Mouse (Mus musculus) adrenal gland, postnatal 36 days (tissue): ENCODE results near the gene Elf1. TPM values are rescaled to one million over a fixed set of nuclear protein-coding genes. Genes with fewer than 3 reads are reported as not detected.
"Not testable (repeated sequence)": the region's sequence is repeated elsewhere in the genome, so short reads cannot be mapped to it uniquely, and the experiment has no call there.

Experiments
- DNase-seq, 2 experiments: peaks; one replicate each; pipeline ENCODE4 v3.0.0; 2021; ENCODE audit warnings: mixed read lengths in 1 of 2
- long read RNA-seq, 2 experiments: library from polyadenylated mRNA; stranded (forward); transcript quantifications; one replicate each; pipeline ENCODE4 v2.0.0; 2021; ENCODE audit warnings: borderline sequencing depth in 2 of 2
- total RNA-seq, 2 experiments: library from RNA; stranded (reverse); gene quantifications; 2 replicates each; pipeline ENCODE4 v1.2.3; 2021

Gene Elf1
- 10 to 100 TPM; 22.1 to 26.0 TPM for total RNA-seq
- long read RNA-seq, experiment 1, partial matches to known transcripts = 5 of 8 reads
- long read RNA-seq, experiment 1, other reads (novel, unspliced or antisense) = 3 of 8 reads
- long read RNA-seq, experiment 2, full-length matches to known transcripts = 1 of 2 reads
- long read RNA-seq, experiment 2, partial matches to known transcripts = 0 of 2 reads
- long read RNA-seq, experiment 2, other reads (novel, unspliced or antisense) = 1 of 2 reads

DNA sequence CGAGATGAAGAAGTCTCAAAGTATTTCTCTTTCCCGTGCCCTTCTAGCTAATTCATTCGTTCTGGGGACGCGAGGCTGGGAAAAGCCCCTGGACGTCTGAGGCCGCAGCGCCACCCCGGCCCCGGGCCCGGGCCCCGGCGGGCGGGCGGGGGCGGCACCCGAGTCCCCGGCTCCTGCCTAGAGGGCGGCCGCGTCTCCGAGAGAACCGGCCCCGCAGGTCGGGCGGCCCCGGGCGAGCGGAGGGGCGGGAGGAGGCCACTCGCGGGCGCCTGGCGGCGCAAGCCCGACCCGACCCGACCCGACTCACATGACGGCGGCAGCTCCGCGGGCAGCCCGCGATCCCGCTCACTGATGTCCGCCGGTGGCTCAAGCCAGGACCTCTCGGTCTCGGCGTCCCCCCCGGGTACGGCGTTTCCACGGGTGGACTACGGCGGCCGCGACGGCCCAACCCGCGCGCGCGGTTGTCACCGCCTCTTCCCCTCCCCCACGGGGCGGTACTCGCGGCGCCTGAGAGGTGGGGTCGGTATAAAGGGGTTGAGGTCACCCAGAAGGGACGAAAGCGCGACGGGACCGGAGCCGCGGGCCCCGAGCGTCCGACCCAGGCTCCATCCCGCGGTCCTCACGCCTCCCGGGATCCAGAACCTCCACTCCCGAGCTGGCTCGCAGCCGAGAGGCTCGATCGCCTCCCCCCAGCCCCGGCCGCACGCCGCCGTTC lies at the start of gene Elf1:
Gene Elf1 (plus strand): TSS at position 571 of the 715 bp plus-strand sequence.
- peak; percentile 97 to 99 for DNase-seq

DNA sequence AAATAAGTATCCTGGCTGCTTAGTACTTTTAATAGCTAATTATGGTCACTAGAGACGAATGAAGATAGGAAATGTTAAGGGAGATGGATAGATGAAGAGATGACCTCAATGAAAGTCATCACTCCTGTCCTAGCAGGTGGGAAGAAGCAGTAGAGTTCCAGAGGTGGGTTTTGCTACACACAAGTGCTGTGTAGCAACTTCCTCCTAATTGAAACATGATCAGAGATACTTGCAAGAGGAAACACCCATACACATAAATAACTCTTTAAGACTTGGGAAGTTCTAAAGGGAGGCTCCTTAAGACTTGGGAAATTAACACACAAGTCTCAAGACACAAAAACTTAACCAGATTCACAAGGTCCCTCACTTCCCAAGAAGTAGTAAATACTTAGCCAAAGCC lies 46.9 kb upstream of the Elf1 start:
- no peak for DNase-seq

DNA sequence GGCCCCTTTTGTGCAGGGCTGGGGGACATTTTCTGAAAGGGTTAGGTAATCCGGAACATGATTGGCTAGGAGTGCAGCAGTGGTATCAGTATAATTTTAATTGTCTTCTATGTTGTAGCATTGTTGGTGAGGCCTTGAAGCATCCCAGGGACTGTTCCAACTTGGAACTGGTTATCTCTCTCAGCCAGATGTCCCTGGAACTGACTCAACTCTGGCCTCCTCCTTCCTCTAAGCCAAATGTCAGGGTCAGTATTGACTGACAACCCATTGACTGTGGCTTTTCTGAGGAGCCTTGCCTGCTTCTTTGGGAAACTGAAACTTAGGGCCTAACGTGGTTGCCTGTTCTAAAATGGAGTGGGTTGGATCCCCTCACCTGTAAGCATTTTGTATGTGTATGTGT lies 40.3 kb upstream of the Elf1 start:
- peak; percentile 10 to 16 for DNase-seq

- no peak for DNase-seq
Observed at GRCm38 (mm10) chr14:79441441-79441840, 39.6 kb upstream of the Elf1 start.

DNA sequence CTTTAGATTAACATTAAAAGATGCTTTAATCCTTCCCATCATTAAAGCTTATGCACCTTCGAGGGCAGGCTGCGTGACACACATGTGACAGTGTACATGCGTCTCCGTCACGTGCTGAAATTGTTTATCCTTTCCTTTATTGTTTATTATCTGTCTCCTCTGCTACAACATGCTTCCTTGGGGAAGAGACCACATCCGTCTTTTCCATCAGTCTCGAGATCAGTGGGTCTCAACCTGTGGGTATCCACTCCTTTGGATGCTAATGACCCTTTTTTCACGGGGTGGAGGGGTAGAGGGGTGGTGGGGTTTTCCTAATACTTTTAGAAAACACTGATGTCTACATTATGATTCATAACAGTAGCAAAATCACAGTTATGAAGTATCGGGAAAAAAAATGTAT lies 36.4 kb upstream of the Elf1 start:
- DNase-seq = no peak

GRCm38 (mm10) chr14:79445055-79445620 lies 35.9 kb upstream of the Elf1 start:
- DNase-seq = no peak

- peak; percentile 82 to 84 for DNase-seq
Observed at GRCm38 (mm10) chr14:79451681-79452590, 29.1 kb upstream of the Elf1 start, which contains the start of gene Kbtbd6. Kbtbd6 (plus strand) TSS chr14:79451835.

GRCm38 (mm10) chr14:79452591-79452934 lies 28.4 kb upstream of the Elf1 start:
- DNase-seq = not testable (repeated sequence)

DNA sequence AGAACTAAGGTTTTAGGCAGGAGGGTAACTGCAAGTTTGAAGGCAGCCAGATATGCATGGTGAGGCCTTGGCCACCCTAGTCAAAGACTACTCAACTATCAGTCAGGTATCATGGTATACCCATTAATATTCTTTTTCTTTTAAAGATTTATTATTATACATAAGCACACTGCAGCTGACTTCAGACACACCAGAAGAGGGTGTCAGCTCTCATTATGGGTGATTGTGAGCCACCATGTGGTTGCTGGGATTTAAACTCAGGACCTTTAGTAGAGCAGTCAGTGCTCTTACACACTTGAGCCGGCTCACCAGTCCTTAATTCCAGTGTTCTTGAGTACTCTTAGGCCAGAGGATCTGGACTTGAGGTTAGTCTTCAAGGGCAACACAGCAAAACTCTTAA lies 20.6 kb upstream of the Elf1 start:
- DNase-seq = no peak

- DNase-seq = no peak
Observed at GRCm38 (mm10) chr14:79460988-79461387, 20.0 kb upstream of the Elf1 start.

GRCm38 (mm10) chr14:79465623-79466022 lies 15.4 kb upstream of the Elf1 start:
- no peak for DNase-seq

DNA sequence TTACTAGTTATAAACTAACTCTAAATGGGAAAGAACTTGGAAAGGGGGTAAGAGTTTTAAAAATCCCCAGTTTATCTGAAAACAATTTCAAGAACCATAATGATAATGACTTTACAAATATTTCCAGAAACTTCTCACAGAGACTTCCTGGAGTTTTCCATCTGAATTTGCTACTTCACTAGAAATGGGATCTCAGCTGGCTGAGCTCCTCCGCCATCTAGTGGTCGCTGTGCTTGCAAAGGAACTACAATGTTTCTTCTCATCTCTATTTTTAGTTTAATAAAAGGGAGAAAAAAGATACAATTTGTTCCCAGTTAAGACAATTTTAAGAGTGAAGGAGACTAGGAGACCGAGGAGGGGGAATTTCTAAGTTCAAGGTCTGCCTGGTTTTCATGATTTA lies 13.4 kb upstream of the Elf1 start:
- DNase-seq = peak; percentile 67 to 81

DNA sequence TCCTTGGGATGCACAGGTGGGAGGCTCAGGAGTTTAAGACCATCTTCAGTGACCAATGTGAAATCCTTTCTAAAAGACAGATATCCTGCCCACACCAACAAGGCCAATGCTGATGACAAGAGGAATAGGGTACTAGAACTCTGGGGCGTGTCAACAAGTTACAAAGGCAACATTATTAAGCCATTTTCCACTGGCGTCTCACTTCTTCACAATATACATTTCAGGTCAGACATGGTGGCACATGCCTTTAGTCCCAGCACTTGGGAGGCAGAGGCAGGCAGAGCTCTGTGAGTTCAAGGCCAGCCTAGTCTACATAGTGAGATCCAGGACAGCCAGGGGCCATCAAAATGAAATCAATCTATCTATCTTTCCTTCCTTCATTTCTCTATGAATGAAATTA lies 7.6 kb upstream of the Elf1 start:
- no peak for DNase-seq

- peak; percentile 93 to 94 for DNase-seq
Observed at GRCm38 (mm10) chr14:79481339-79482151, 551 bp downstream of the Elf1 start, which contains the start of gene Wbp4. Wbp4 (minus strand) TSS chr14:79481520.

DNA sequence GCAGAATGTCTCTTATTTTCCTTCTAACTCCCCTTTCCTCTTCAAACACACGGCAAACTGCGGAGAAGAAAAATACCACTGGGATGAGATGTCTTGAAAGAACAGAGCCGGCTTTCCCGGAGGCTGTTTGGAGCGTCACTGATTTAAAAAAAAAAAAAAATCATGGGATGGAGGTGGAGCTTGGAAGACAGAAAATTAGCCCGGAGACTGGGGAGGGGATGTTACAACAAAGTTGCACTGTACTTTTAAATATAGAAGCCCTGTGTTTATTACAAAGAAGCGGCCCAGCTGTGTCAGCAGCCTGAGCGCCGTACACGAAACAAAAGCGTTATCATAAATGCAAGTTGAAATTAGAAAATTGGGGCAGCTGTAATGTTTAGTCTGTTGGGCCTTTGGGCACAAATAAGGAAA lies 1.3 kb downstream of the Elf1 start:
- peak; percentile 36 to 54 for DNase-seq

GRCm38 (mm10) chr14:79482747-79483355 lies 1.9 kb downstream of the Elf1 start:
- no peak for DNase-seq

DNA sequence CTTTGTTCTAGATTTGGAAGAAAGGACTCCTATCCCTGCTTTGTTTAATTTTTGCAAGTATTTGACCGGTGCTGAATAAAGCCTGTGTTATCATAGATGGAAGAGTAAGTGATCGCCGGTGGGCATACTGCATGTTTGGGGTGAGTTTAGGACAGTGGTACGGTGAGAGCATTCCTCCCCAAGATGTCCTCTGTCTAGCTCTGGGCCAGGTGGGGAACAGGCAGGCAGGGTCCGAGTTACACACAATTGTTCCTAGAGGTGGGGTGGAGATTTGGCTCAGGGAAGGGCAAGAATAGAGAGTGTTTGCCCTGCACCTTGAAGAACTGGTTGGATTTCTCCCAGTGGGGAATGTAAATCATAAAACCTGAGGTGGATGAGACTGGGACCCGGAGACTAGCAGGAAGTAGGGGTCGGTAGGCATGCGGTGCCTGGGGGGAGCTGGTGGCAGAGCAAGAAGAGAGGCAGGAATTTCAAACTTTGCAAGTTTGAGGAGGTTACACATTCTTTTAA lies 2.7 kb downstream of the Elf1 start:
- no peak for DNase-seq

DNA sequence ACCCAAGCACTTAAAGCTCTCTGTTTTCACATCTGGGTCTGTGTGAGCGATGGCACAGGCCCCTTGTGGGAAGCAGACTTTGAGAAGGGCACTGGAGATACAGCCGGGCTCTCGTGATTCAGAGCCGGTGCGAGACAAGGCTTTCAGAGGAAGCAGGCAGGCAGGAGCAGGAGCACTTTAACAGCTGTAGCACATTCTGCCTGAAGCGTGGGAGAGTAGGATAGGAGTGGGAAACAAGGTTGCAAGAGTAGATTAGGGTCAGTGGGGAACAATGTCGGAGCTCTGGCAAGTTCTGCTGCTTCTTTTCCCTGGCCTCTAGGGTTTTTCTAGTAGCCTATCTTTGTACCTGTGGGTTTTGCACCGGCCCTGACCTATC lies 5.6 kb downstream of the Elf1 start:
- no peak for DNase-seq

- peak; percentile 48 to 51 for DNase-seq
Observed at GRCm38 (mm10) chr14:79486993-79487731, 6.2 kb downstream of the Elf1 start.

DNA sequence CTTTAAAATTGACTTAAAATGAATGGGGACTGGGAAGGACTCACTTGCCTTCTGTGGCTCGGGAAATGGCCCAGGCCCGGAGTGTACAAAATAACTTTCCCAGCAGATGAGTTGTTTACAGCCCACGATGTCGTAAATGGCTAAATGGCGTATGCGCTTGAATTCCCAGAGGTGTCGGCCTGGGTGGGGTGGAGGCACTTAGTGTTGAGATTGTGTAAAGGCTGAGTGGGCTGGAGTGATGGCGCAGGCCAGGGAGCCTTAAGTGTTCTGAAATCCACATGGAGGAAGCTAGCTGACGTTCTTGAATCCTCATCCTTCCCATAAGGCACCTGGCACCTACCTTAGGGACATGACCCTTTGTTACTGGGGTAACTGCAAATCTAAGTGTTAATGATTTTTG lies 7.5 kb downstream of the Elf1 start:
- no peak for DNase-seq
